ENCODE assay signal across 20 mouse cellular contexts in genomic region chr10:60767400-60767799, GRCm38 (mm10).
"Had no signal": no experiment of that assay in that cellular context is flagged by ENCODE, and none has a peak within 500 bp of the region (broad histone marks: within the 10 kb centered on the region; RNA-seq: fewer than 3 reads in every experiment).

No protein-coding gene starts in this region.

- H3K9me3 ChIP-seq: limb, embryonic 12.5 days; limb, embryonic 15.5 days; liver, embryonic 13.5 days; megakaryocyte, embryonic 14.5 days; midbrain, embryonic 10.5 days; midbrain, embryonic 13.5 days had no signal

- ATAC-seq: midbrain, embryonic 13.5 days; midbrain, embryonic 16.5 days had no signal

- DNase-seq: kidney, adult 2 months; kidney, postnatal 25 days; layer of hippocampus, postnatal 36 days; left cerebral cortex, postnatal 4 days; liver, embryonic 13.5 days; lung, embryonic 14.5 days; lung, postnatal 10 days; lung, postnatal 36 days; right cerebral cortex, postnatal 14 days; right cerebral cortex, postnatal 4 days; spleen, adult 18-20 months; thymus, postnatal 25 days had no signal

- H3K9ac ChIP-seq: limb, embryonic 12.5 days; limb, embryonic 15.5 days; liver, embryonic 13.5 days; lung, embryonic 14.5 days; midbrain, embryonic 13.5 days had no signal

- H3K36me3 ChIP-seq: liver, embryonic 13.5 days; midbrain, embryonic 10.5 days had no signal

- H3K4me1 ChIP-seq: liver, embryonic 13.5 days; megakaryocyte, embryonic 14.5 days; midbrain, embryonic 10.5 days; midbrain, embryonic 13.5 days had no signal

- H3K27ac ChIP-seq: kidney, postnatal 0 days; left cerebral cortex, adult 2 months; limb, embryonic 12.5 days; limb, embryonic 15.5 days; liver, embryonic 13.5 days; midbrain, embryonic 10.5 days; midbrain, embryonic 13.5 days had no signal

- H3K4me3 ChIP-seq: left cerebral cortex, adult 2 months; limb, embryonic 12.5 days; limb, embryonic 15.5 days; liver, embryonic 13.5 days; midbrain, embryonic 10.5 days; midbrain, embryonic 13.5 days had no signal

- H3K27me3 ChIP-seq: limb, embryonic 12.5 days; limb, embryonic 15.5 days; liver, embryonic 13.5 days; midbrain, embryonic 13.5 days had no signal

- H3K4me2 ChIP-seq: limb, embryonic 12.5 days; limb, embryonic 15.5 days; liver, embryonic 13.5 days; lung, embryonic 14.5 days; midbrain, embryonic 13.5 days had no signal
